Mouse (Mus musculus): ENCODE measurements around the gene Prkci. TPM values are rescaled to one million over a fixed set of nuclear protein-coding genes. Genes with fewer than 3 reads are reported as not detected.
A peak's percentile ranks its signal among the peaks of the same experiment; 100 is the strongest.

Prkci gene
- polyA plus RNA-seq (2012; rRNA removed): 41.4 and 42.7 TPM in 2 replicates

- Histone ChIP-seq H3K4me1 (ENCODE audit: control insufficient read depth, insufficient read depth, low read length) (peaks cover 2% of the 10 kb centered on the region; the same call in 1 of the 2 replicates), H3K4me3 (ENCODE audit: insufficient read depth, low read length) (peak within 1 kb of the TSS; percentile 62), H3K27ac (ENCODE audit: insufficient read depth, low read length) (peak within 1 kb of the TSS; percentile 57)
- TF ChIP-seq POLR2A (IDR thresholded peaks at IDR 0.05; ENCODE audit: extremely low read depth, insufficient read depth, low read length): peak; percentile 71
- no peak for TF ChIP-seq CTCF (IDR thresholded peaks at IDR 0.05; ENCODE audit: extremely low read depth, insufficient read depth, low read length)
Measured at GRCm38 (mm10) chr3:30995283-30995898, at the start of gene Prkci. Gene Prkci (plus strand): TSS chr3:30995747.

- Histone ChIP-seq H3K4me1 (ENCODE audit: control insufficient read depth, insufficient read depth, low read length) (peaks cover 3% of the 10 kb centered on the region; the same call in 1 of the 2 replicates), H3K4me3 (ENCODE audit: insufficient read depth, low read length) (no peak overlapping the region), H3K27ac (ENCODE audit: insufficient read depth, low read length) (no peak overlapping the region)
- TF ChIP-seq CTCF (IDR thresholded peaks at IDR 0.05; ENCODE audit: extremely low read depth, insufficient read depth, low read length) (no peak), POLR2A (IDR thresholded peaks at IDR 0.05; ENCODE audit: extremely low read depth, insufficient read depth, low read length) (no peak)
Measured at GRCm38 (mm10) chr3:30951652-30952051, 43.9 kb upstream of the Prkci start.

GRCm38 (mm10) chr3:30952273-30953070 lies 43.1 kb upstream of the Prkci start:
- peaks cover 3% of the 10 kb centered on the region; the same call in 1 of the 2 replicates for H3K4me1 ChIP-seq (ENCODE audit: control insufficient read depth, insufficient read depth, low read length)
- H3K27ac ChIP-seq (ENCODE audit: insufficient read depth, low read length): 0 out of 2 replicates have a peak overlapping the region, but pooled peaks have one; percentile 1
- no peak overlapping the region for H3K4me3 ChIP-seq (ENCODE audit: insufficient read depth, low read length)
- TF ChIP-seq POLR2A (IDR thresholded peaks at IDR 0.05; ENCODE audit: extremely low read depth, insufficient read depth, low read length): no peak
- TF ChIP-seq CTCF (IDR thresholded peaks at IDR 0.05; ENCODE audit: extremely low read depth, insufficient read depth, low read length): no peak

GRCm38 (mm10) chr3:30956327-30956726 lies 39.2 kb upstream of the Prkci start:
- Histone ChIP-seq H3K27ac (ENCODE audit: insufficient read depth, low read length) (no peak overlapping the region), H3K4me1 (ENCODE audit: control insufficient read depth, insufficient read depth, low read length) (peaks cover 3% of the 10 kb centered on the region; the same call in 1 of the 2 replicates), H3K4me3 (ENCODE audit: insufficient read depth, low read length) (no peak overlapping the region)
- TF ChIP-seq POLR2A (IDR thresholded peaks at IDR 0.05; ENCODE audit: extremely low read depth, insufficient read depth, low read length) (no peak), CTCF (IDR thresholded peaks at IDR 0.05; ENCODE audit: extremely low read depth, insufficient read depth, low read length) (no peak)

GRCm38 (mm10) chr3:30958709-30959108 lies 36.8 kb upstream of the Prkci start:
- Histone ChIP-seq H3K4me1 (ENCODE audit: control insufficient read depth, insufficient read depth, low read length) (no peaks in the 10 kb centered on the region), H3K4me3 (ENCODE audit: insufficient read depth, low read length) (no peak overlapping the region), H3K27ac (ENCODE audit: insufficient read depth, low read length) (no peak overlapping the region)
- TF ChIP-seq POLR2A (IDR thresholded peaks at IDR 0.05; ENCODE audit: extremely low read depth, insufficient read depth, low read length) (no peak), CTCF (IDR thresholded peaks at IDR 0.05; ENCODE audit: extremely low read depth, insufficient read depth, low read length) (no peak)

- Histone ChIP-seq H3K4me1 (ENCODE audit: control insufficient read depth, insufficient read depth, low read length) (no peaks in the 10 kb centered on the region), H3K4me3 (ENCODE audit: insufficient read depth, low read length) (no peak overlapping the region), H3K27ac (ENCODE audit: insufficient read depth, low read length) (no peak overlapping the region)
- TF ChIP-seq CTCF (IDR thresholded peaks at IDR 0.05; ENCODE audit: extremely low read depth, insufficient read depth, low read length) (no peak), POLR2A (IDR thresholded peaks at IDR 0.05; ENCODE audit: extremely low read depth, insufficient read depth, low read length) (no peak)
Measured at GRCm38 (mm10) chr3:30959868-30960831, 35.4 kb upstream of the Prkci start.

- no peak for TF ChIP-seq POLR2A (IDR thresholded peaks at IDR 0.05; ENCODE audit: extremely low read depth, insufficient read depth, low read length)
- TF ChIP-seq CTCF (IDR thresholded peaks at IDR 0.05; ENCODE audit: extremely low read depth, insufficient read depth, low read length): no peak
- no peak overlapping the region for H3K4me3 ChIP-seq (ENCODE audit: insufficient read depth, low read length)
- H3K4me1 ChIP-seq (ENCODE audit: control insufficient read depth, insufficient read depth, low read length): peaks cover 5% of the 10 kb centered on the region; the same call in 1 of the 2 replicates
- H3K27ac ChIP-seq (ENCODE audit: insufficient read depth, low read length): no peak overlapping the region
Measured at GRCm38 (mm10) chr3:30963100-30963499, 32.4 kb upstream of the Prkci start.

- TF ChIP-seq POLR2A (IDR thresholded peaks at IDR 0.05; ENCODE audit: extremely low read depth, insufficient read depth, low read length): no peak
- no peak for TF ChIP-seq CTCF (IDR thresholded peaks at IDR 0.05; ENCODE audit: extremely low read depth, insufficient read depth, low read length)
- peaks cover 5% of the 10 kb centered on the region; the same call in 1 of the 2 replicates for H3K4me1 ChIP-seq (ENCODE audit: control insufficient read depth, insufficient read depth, low read length)
- no peak overlapping the region for H3K4me3 ChIP-seq (ENCODE audit: insufficient read depth, low read length)
- H3K27ac ChIP-seq (ENCODE audit: insufficient read depth, low read length): no peak overlapping the region
Measured at GRCm38 (mm10) chr3:30964216-30964615, 31.3 kb upstream of the Prkci start.

GRCm38 (mm10) chr3:30965644-30966043 lies 29.9 kb upstream of the Prkci start:
- H3K4me3 ChIP-seq (ENCODE audit: insufficient read depth, low read length): no peak overlapping the region
- no peak for TF ChIP-seq CTCF (IDR thresholded peaks at IDR 0.05; ENCODE audit: extremely low read depth, insufficient read depth, low read length)
- TF ChIP-seq POLR2A (IDR thresholded peaks at IDR 0.05; ENCODE audit: extremely low read depth, insufficient read depth, low read length): no peak

More at GRCm38 (mm10) chr3:30965644-30966043, 29.9 kb upstream of the Prkci start:
- Histone ChIP-seq H3K4me1 (ENCODE audit: control insufficient read depth, insufficient read depth, low read length) (peaks cover 5% of the 10 kb centered on the region; the same call in 1 of the 2 replicates), H3K27ac (ENCODE audit: insufficient read depth, low read length) (no peak overlapping the region)
